Mouse (Mus musculus): Measurements from ENCODE around the gene Prickle4. TPM values are rescaled to one million over a fixed set of nuclear protein-coding genes. Genes with fewer than 3 reads are reported as not detected.

The Prickle4 gene
- polyA plus RNA-seq, 1 experiment from 2014 or later: 0.99 TPM

DNA sequence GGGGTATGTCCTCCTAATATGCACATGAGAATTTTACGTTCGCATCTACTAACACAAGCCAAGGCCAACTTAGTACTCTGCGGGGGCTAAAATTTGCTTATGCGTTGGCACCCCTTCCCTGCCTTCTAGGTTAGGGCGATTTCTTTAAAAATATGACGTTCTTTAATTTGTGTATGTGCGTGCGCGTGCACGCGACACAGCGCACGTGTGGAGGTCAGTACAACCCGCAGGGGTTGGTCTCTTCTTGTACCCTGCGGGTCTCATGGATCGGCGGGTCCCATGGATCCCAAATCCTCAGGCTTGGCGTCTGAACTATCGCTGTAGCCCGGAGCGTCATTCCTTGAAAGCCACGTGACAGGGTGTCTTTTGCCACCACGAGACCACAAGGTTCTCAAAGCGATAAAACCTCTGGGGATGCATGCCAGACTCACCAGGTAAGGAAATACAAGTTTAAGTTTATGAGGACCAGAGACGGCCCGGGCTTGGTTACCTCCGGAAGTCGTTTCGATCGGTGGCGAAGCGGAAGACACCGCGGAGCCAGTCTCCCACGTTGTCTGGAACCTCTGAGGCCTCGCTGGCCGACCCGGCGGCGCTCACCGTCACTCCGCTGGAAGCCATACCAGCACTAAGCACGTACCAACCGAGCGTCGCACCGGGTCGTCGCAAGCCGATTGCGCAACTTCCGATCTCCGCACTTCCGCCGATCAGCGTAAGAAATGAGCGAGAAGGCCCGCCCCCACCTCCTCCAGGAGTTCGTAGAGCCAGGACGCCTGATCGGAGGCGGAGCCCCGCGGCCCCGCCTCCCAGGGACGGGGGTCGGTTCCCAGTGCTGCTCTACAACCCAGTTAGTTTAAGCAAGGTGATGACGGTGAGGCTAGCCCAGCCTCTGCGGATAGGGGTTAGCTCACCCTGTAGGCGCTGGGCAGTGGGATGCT lies 6.9 kb downstream of the Prickle4 start:
- peak overlapping the region; percentile 87 for H3K27ac ChIP-seq
- H3K4me3 ChIP-seq (replicated peaks): peak overlapping the region; percentile 87
- peak overlapping the region; percentile 97 for H3K4me2 ChIP-seq
- no peaks in the 10 kb centered on the region for H3K9me3 ChIP-seq (replicated peaks)
- peaks cover 28% of the 10 kb centered on the region for H3K4me1 ChIP-seq
- H3K27me3 ChIP-seq: no peaks in the 10 kb centered on the region
- H3K36me3 ChIP-seq: peaks cover 34% of the 10 kb centered on the region
- ATAC-seq (replicated peaks; ENCODE audit: low FRiP score): peak; percentile 90
- WGBS: 1% methylated on average over 70 of the region's 70 CpGs
- peak overlapping the region; percentile 83 for H3K9ac ChIP-seq

DNA sequence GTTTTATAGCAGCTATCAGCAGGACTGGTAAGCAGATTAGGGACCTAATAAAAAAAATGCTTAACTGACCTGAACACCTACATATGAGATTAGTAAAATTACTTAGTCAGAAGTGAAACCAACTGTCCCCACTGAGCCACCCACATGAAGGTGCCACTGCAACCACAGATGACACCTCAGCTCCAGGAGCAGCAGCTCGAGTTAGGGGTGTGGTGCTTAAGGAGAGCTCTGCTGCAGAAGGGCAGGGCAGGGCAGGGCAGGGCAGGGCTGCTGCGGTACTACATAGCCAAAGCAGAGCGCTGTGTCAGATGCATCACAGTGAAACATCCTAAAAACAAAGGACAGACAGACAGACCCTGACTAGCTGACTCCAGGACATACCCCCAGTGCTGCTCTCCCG lies 11.7 kb downstream of the Prickle4 start:
- no peak for ATAC-seq (replicated peaks; ENCODE audit: low FRiP score)
- WGBS: 75% methylated on average over 4 of the region's 4 CpGs
- H3K36me3 ChIP-seq: peaks cover 68% of the 10 kb centered on the region

DNA sequence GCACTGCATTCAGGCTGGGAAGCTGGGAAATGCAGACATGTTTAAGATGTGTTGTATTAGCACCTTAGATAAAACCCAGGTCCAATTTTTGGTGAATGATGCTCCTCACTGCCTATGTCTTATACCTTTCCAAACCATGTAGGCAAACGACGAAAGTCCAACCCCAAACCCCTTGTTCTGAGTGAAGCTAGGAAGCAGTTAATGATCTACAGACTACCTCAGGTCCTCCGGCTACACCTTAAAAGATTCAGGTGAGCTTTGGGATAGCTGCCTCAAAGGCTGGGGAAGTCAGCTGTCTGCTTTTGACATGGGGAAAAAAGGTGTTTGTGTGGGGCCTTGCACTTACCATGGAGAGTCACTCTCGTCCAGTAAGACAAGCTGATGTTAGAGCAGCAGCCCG lies 15.8 kb downstream of the Prickle4 start:
- H3K4me1 ChIP-seq: 0 out of 2 replicates have a peak, but pooled peaks cover 7% of the 10 kb centered on the region
- no peaks in the 10 kb centered on the region for H3K27me3 ChIP-seq
- H3K27ac ChIP-seq: peak overlapping the region; percentile 69; the same call in 1 of the 2 replicates
- peak overlapping the region; percentile 6; the same call in 1 of the 2 replicates for H3K4me2 ChIP-seq
- H3K9ac ChIP-seq: no peak overlapping the region
- no peaks in the 10 kb centered on the region for H3K9me3 ChIP-seq (replicated peaks)
- H3K4me3 ChIP-seq (replicated peaks): no peak overlapping the region
- WGBS: 77% methylated on average over 5 of the region's 5 CpGs
- H3K36me3 ChIP-seq: peaks cover 65% of the 10 kb centered on the region
- no peak for ATAC-seq (replicated peaks; ENCODE audit: low FRiP score)

More for the DNA sequence above, 11.7 kb downstream of the Prickle4 start:
- Histone ChIP-seq H3K4me2 (no peak overlapping the region), H3K4me3 (replicated peaks) (no peak overlapping the region), H3K27ac (no peak overlapping the region), H3K9me3 (replicated peaks) (no peaks in the 10 kb centered on the region), H3K4me1 (peaks cover 12% of the 10 kb centered on the region), H3K27me3 (no peaks in the 10 kb centered on the region), H3K9ac (no peak overlapping the region)

DNA sequence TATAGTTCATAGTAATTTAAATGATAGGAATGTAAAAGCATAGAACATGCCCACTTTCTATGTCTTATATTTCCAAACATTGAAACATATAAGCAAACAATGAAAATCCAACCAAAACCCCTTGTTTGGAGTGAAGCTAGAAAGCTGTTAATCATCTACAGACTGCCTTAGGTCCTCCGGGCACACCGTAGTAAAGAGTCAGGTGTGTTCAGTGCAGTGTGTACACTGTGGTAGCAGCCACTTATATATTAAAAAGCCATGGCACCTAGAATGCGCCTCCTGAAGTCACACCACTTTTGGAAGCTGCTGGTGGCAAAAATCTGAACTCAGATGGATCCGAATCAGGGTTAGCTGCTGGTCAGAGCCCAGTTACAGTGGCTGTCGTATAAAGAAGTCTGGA lies 16.3 kb downstream of the Prickle4 start:
- WGBS: 78% methylated on average over 5 of the region's 5 CpGs
- peak overlapping the region; percentile 6; the same call in 1 of the 2 replicates for H3K4me2 ChIP-seq
- H3K9me3 ChIP-seq (replicated peaks): no peaks in the 10 kb centered on the region
- peaks cover 60% of the 10 kb centered on the region for H3K36me3 ChIP-seq
- peak overlapping the region; percentile 69; the same call in 1 of the 2 replicates for H3K27ac ChIP-seq
- peaks cover 2% of the 10 kb centered on the region; the same call in 1 of the 2 replicates for H3K27me3 ChIP-seq
- peaks cover 12% of the 10 kb centered on the region for H3K4me1 ChIP-seq
- H3K4me3 ChIP-seq (replicated peaks): no peak overlapping the region
- no peak overlapping the region for H3K9ac ChIP-seq
- ATAC-seq (replicated peaks; ENCODE audit: low FRiP score): 0 out of 2 replicates have a peak, but pooled peaks have one; percentile 55

DNA sequence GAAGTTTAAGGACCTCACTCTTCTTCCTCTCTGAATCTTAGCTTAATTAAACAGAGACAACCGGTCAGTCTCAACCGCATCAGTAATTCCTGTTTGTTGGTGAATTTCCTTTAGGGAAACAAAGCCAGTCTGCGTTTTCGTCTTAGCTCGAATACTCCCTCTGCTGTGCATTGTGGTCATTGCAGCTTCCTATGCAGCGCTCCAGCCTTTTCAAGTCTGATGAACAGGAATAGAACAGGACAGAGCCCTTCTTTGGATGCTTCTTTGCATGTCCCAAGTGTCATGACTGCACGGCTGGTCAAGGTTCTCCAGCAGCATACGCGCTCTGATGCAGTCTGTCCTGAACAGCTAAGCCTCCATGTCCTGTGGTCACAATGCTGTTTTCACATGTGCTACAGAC lies 18.0 kb downstream of the Prickle4 start:
- no peak overlapping the region for H3K27ac ChIP-seq
- no peak overlapping the region for H3K4me3 ChIP-seq (replicated peaks)
- no peak overlapping the region for H3K4me2 ChIP-seq
- peaks cover 44% of the 10 kb centered on the region for H3K36me3 ChIP-seq
- H3K27me3 ChIP-seq: peaks cover 10% of the 10 kb centered on the region; the same call in 1 of the 2 replicates
- ATAC-seq (replicated peaks; ENCODE audit: low FRiP score): no peak
- no peak overlapping the region for H3K9ac ChIP-seq
- H3K9me3 ChIP-seq (replicated peaks): no peaks in the 10 kb centered on the region
- H3K4me1 ChIP-seq: peaks cover 26% of the 10 kb centered on the region
- WGBS: 21% methylated on average over 9 of the region's 9 CpGs

DNA sequence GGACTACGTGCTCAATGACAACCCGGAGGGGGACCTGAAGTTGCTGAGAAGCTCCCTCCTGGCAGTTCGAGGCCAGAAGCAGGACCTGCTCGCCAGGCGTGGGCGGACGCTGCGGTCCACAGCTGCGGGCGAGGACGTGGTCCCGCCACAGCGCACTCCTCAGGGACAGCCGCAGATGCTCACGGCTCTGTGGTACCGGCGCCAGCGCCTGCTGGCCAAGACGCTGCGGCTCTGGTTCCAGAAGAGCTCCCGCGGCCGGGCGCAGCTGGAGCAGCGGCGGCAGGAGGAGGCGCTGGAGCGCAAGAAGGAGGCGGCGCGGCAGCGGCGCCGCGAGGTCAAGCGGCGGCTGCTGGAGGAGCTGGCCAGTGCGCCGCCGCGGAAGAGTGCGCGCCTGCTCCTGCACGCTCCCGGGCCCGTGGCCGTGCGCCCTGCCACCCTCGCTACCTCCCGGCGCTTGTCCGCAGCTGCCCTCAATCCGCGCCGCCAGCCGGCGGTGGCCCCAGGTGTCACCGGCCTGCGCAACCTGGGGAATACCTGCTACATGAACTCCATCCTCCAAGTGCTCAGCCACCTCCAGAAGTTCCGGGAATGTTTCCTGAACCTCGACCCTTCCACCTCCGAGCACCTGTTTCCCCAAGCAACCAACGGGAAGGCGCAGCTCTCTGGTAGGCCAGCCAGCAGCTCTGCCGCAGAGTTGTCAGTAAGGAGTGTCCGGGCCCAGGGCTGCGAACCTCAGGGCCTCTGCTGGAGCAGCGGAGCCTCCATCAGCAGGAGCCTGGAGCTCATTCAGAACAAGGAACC lies 22.0 kb downstream of the Prickle4 start:
- Histone ChIP-seq H3K4me3 (replicated peaks) (peak overlapping the region; percentile 47), H3K4me1 (peaks cover 23% of the 10 kb centered on the region), H3K9me3 (replicated peaks) (no peaks in the 10 kb centered on the region), H3K9ac (peak overlapping the region; percentile 40), H3K27ac (peak overlapping the region; percentile 59), H3K4me2 (peak overlapping the region; percentile 81), H3K27me3 (peaks cover 19% of the 10 kb centered on the region; the same call in 1 of the 2 replicates), H3K36me3 (peaks cover 18% of the 10 kb centered on the region)
- WGBS: 4% methylated on average over 68 of the region's 68 CpGs
- peak; percentile 87 for ATAC-seq (replicated peaks; ENCODE audit: low FRiP score)

DNA sequence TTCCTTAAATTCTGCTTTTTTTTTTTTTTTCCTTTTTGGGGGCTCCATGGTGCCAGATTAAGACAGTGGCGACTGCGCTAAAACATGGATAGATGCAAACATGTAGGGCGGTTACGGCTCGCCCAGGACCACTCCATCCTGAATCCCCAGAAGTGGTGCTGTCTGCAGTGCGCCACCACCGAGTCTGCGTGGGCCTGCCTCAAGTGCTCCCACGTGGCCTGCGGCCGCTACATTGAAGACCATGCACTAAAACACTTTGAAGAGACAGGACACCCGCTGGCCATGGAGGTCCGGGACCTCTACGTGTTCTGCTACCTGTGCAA lies 22.6 kb downstream of the Prickle4 start:
- peaks cover 23% of the 10 kb centered on the region for H3K4me1 ChIP-seq
- peaks cover 19% of the 10 kb centered on the region; the same call in 1 of the 2 replicates for H3K27me3 ChIP-seq
- peak overlapping the region; percentile 81 for H3K4me2 ChIP-seq
- peak overlapping the region; percentile 40 for H3K9ac ChIP-seq
- H3K4me3 ChIP-seq (replicated peaks): peak overlapping the region; percentile 47
- H3K27ac ChIP-seq: peak overlapping the region; percentile 59; the same call in 1 of the 2 replicates
- peak; percentile 38 for ATAC-seq (replicated peaks; ENCODE audit: low FRiP score)
- WGBS: 14% methylated on average over 14 of the region's 14 CpGs
- peaks cover 13% of the 10 kb centered on the region for H3K36me3 ChIP-seq
- no peaks in the 10 kb centered on the region for H3K9me3 ChIP-seq (replicated peaks)

DNA sequence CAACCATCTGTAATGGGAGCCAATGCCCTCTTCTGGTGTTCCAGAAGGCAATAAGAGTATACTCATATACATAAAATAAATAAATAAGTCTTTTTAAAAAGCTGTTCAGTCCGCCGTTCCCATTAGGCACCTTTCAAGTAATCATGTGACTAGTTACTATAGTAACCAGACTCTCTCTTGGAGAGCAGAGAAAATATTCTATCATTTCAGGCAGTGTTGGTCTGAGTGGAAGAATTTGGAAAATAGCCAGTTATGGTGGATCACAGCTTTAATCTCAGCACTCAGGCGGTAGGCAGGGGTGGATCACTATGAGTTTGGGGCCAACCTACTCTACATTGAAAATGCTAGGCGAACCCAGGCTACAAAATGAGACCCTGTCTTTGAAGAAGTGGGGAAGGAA lies 25.4 kb downstream of the Prickle4 start:
- peaks cover 22% of the 10 kb centered on the region for H3K4me1 ChIP-seq
- H3K4me2 ChIP-seq: no peak overlapping the region
- no peak overlapping the region for H3K9ac ChIP-seq
- 78% methylated on average over 4 of the region's 4 CpGs for WGBS
- no peak overlapping the region for H3K27ac ChIP-seq
- H3K4me3 ChIP-seq (replicated peaks): no peak overlapping the region
- H3K36me3 ChIP-seq: no peaks in the 10 kb centered on the region; the same call in 1 of the 2 replicates
- H3K27me3 ChIP-seq: peaks cover 19% of the 10 kb centered on the region; the same call in 1 of the 2 replicates
- H3K9me3 ChIP-seq (replicated peaks): no peaks in the 10 kb centered on the region
- ATAC-seq (replicated peaks; ENCODE audit: low FRiP score): no peak

DNA sequence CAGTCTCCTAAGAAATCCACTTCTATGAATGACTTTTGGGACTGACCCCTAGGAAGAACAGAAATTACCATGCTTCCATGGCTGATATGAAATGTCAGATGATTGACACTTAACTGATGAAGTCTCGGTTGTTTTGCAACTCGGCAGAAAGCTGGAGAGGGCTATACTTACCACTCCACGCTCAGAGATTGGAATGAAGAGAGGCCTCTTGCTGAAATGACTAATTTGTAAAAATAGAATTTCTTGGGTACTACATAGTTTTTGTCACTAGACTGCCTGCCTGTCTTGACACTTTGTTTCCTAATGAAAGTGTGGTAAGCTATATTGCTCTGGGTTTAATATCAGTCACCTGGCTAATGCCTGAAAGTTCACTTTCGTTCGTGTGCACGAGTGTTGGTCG lies 30.1 kb downstream of the Prickle4 start:
- Histone ChIP-seq H3K4me3 (replicated peaks) (no peak overlapping the region), H3K4me2 (no peak overlapping the region), H3K4me1 (0 out of 2 replicates have a peak, but pooled peaks cover 6% of the 10 kb centered on the region), H3K36me3 (no peaks in the 10 kb centered on the region), H3K9ac (no peak overlapping the region), H3K27me3 (no peaks in the 10 kb centered on the region), H3K9me3 (replicated peaks) (no peaks in the 10 kb centered on the region), H3K27ac (no peak overlapping the region)
- 89% methylated on average over 7 of the region's 7 CpGs for WGBS
- no peak for ATAC-seq (replicated peaks; ENCODE audit: low FRiP score)

DNA sequence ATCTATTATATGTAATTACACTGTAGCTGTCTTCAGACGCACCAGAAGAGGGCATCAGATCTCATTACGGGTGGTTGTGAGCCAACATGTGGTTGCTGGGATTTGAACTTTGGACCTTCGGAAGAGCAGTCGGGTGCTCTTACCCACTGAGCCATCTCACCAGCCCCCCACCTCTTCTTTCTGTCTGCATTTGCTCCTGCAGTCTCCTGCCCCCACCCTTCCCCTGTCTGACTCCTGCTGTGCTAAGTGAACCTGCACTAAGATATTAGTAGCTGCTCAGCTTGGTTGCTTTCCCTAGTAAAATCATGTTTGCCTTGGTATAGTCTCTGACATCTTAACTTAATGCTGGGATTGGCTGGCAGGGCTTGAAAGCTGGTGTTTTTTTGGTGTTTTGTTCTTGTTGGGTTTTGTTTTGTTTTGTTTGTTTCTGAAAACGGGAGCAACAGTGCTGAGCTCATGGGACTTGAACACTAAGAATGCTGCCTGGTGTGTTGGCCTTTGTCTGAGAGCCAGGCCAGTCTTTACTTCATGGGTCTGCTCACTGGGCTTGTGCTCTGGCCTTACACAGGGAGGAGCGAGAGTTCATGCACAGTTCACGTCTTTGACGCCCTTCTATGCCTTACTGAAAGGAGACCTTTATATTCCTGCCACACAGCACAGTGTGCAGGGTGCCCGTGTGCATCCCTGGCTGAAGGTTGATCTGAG lies 31.4 kb downstream of the Prickle4 start:
- no peak for ATAC-seq (replicated peaks; ENCODE audit: low FRiP score)

DNA sequence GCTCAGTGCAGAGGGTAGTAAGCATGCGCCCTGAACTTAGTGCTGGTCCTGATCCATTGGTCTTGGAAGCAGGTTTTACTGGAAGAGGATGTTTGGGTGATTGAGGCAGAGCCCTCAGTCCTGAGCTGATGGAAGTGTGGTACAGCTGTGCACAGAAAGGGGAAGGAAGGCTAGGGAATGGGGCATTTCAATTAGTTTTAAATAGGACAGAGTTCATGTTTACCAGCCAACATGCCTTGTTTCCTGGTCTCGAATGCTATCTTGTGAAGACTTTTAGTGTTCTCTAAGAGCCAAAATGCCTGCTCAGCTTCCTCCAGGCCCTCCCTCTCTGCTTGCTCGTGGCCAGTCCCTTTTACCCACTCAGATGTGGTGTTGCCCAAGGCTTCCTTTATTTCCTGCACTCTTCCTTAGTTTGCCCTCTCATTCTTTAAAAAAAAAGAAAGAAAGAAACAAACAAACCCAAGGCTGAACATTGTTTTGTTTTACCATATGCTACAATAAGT lies 35.7 kb downstream of the Prickle4 start:
- ATAC-seq (replicated peaks; ENCODE audit: low FRiP score): no peak
- Histone ChIP-seq H3K4me1 (0 out of 2 replicates have a peak, but pooled peaks cover 2% of the 10 kb centered on the region), H3K27ac (no peak overlapping the region), H3K4me2 (no peak overlapping the region), H3K9me3 (replicated peaks) (no peaks in the 10 kb centered on the region), H3K36me3 (no peaks in the 10 kb centered on the region; the same call in 1 of the 2 replicates), H3K4me3 (replicated peaks) (no peak overlapping the region), H3K27me3 (no peaks in the 10 kb centered on the region), H3K9ac (no peak overlapping the region)
- 85% methylated on average over 3 of the region's 3 CpGs for WGBS

More for the DNA sequence above, 31.4 kb downstream of the Prickle4 start:
- Histone ChIP-seq H3K36me3 (no peaks in the 10 kb centered on the region), H3K27ac (no peak overlapping the region), H3K4me3 (replicated peaks) (no peak overlapping the region), H3K4me1 (0 out of 2 replicates have a peak, but pooled peaks cover 6% of the 10 kb centered on the region), H3K9ac (no peak overlapping the region), H3K4me2 (no peak overlapping the region), H3K9me3 (replicated peaks) (no peaks in the 10 kb centered on the region), H3K27me3 (no peaks in the 10 kb centered on the region)
- 75% methylated on average over 9 of the region's 9 CpGs for WGBS

All from kidney, embryonic 15.5 days (tissue).